Mouse (Mus musculus) embryo, embryonic 10 days (tissue): ENCODE results near the gene Mical3.
A peak's percentile ranks its signal among the peaks of the same experiment; 100 is the strongest.

Experiments used
- DNase-seq: peaks from one replicate; pipeline ENCODE4 v3.0.0-alpha.2; 2015; ENCODE audit warnings: low spot score

Mical3 gene

DNA sequence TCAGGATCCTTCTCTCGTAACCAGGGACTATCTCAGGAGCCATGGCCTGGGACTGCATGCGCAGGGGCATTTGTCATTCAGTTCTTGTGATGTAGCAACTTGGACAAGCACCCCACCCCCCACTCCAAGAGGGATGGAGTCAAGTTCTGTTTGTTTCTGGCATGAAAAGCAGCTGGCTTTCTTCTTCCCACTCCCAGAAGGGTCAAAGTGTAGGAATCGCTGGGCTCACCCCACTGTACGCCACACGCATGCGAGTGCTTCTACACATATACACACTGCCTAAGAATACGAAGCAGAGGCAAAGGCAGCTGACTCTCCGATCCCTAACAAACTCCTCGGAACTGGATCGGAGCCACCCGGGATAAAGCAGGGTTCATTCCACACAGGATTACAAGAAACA, 119.1 kb downstream of the Mical3 start:
- no peak for DNase-seq

DNA sequence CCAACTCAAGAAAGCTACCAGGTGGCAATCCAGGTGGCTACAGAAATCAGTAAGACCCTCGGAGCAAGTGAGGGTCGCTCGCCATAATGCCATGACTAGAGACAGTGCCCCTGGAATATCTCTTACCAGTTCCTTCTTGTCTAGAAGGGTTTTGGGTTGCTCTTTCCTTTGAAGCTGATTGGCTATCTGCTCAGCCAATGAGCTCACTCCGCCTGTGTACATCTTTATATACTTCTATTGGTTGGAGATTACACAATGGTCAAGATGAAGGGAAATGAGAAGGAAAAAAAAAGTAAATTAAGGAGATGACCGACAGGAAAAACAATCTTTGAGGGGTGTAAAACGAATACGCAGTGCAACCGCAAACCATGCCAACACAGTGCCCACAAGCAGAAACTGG, 121.1 kb downstream of the Mical3 start:
- no peak for DNase-seq

DNA sequence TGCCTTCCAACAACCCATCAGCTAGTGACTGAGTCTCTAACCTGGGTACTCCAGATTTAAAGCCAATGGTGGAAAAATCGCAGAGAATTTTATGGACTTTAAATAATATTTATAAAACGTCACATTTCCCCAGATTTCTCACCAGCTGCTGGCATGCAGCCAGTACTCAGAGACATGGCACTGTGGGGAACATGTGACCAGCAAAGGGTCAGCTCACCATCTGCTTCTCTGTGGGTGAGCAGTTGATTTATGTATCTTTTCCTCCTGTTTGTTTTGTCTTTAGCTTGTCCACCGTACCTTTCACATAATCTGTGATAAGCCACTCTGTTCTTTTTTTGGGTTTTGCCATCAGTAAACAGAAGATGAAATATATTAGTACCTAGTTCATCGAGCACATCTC, 125.8 kb downstream of the Mical3 start:
- DNase-seq, result no peak

DNA sequence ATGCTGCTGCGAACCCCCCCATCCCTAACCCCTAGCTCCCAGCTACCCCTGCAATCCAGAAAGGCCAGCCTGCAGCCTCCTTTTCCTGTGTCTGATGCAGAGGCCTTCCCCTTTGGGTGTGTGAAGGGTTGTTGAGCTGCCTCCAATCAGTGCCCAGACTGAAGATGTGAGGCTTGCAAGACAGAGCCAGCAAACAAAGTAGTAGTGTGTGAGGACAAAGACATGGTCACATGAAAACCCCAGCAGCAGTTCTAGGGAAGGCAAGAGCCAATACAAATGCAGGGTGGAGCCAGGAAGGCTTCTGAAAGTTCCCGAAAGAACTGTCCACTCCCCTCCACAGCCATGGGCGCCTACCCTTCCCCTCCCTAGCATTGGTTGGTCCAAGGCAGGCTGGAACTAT, 127.8 kb downstream of the Mical3 start:
- no peak for DNase-seq

DNA sequence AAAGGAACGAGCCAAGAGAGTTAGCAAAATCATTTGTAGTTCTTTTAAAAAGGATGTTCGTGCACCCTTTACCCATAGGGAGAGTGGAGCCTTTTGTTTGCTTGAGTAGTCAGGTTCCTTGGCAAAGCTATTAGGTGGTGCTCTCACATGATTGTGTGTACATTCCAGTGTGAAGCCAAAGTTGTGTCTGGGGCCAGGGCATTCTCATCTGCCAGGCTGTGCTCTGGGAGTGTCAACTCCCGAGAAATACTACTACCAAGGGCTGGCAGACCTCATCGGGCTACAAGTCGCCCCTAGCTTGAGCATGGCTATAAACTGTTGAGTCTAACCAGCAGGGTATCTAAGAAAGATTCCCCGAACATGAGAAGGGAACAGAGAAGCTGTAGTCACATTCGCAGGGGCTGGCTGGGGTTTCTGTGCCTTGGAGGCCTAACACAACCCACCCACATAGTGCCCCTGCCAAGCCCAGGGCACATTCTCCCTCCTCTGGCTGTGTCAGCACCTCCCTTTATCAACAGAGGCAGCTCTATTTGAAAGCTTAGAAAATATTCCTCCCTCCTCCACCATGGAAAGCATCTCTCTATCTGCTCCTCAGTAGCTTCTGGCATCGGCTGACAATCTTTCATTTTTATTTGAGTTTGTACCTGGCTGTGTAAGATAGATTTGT, 130.8 kb downstream of the Mical3 start:
- no peak for DNase-seq

DNA sequence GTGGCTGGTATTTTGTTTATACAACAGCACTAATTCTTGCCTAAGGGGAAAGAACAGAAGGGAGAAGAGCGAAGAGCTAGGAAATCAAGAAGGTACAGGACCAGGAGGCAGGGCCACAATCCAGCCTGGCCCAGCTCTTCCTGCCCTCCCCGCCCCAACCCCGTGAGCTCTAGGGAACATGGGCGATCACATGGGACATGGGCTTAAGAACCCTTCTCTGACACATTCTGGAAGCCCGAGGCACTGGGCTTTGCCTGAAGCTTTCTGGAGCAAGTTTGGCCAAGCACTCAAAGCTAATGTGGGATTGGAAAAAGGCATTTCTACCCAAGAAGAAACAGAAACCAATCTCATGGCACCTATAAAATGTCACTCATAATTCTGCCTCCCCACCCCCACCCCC, 131.7 kb downstream of the Mical3 start:
- DNase-seq, result no peak

DNA sequence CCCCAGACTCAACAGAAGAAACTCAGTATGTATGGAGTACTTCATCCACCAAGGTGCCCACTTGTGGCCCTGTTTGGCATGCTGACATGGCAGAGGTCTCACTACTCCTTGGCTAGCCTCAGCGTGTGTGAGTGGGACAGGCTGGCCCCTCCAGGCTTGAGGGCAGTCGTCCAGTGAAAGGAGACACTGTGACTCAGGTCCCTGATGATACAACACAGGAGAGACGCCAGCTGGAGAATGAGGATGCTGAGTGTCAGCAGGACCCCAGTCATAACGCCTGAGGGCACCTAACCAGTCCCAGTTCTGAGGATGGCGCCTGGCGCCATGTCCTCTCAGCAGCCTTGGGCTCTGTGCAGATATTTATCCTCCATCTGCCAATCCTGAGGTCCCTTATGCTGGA, 134.2 kb downstream of the Mical3 start:
- no peak for DNase-seq

DNA sequence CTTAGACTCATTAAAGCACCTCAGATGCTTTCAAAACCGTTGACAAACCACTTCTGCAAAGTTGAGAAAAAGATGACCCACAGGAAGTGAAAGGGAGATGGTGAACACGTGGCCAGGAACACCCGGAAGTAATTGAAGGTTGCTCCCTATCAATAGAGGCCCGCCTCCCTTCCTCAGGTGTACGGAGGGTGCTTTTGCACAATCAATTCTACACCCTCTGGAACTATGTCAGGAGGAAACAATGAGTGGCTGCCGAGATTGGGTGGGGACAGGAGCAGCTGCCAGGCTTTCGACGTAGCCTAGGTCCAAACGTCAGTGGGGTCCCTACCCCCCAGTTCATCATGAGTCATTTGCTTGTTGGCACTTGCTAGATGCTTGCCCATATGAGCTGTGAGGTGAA, 135.3 kb downstream of the Mical3 start:
- no peak for DNase-seq

DNA sequence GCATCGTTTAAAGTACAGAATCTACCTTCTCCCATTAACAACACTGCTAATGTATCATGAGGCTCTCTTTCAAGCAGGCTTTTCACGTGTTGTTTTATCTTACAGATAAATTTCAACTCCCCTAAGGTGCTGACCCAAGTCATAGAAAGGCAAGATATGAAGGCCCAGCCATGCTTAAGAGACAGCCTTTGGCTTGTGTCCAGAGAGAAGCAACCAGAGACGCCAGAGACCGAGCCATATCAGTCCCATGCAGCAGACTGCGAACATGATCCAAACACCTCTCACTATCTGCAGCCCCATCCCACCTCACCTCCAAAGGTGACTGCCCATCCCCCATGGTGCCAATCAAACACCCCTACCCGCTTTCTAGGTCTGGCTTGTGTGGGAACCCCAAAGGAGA, 138.9 kb downstream of the Mical3 start:
- no peak for DNase-seq

DNA sequence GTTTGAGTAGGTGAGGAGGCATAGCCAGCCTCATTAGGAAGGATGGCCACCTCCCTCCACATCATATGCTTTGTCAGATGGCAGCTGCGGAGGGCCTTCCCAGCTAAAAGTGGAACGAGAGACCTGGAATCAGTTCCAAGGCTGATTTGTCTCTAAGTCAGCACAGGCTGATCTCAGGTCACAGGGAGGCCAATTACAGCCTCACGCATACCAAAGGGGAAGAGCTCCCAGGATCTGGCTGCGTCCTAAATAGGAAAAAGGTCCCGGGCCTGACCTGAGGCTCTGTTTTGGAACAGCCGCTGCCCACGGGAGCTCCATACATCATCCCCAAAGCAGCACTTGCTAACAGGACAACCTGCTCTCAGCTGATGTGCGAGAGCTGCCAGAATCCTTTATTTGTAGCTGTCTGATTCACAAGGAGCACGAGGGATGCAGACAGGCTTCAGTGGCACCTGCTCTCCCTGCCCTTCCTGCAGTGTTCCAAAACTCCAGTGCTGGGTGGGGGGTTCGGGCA, 143.2 kb downstream of the Mical3 start:
- DNase-seq, result peak; percentile 49

DNA sequence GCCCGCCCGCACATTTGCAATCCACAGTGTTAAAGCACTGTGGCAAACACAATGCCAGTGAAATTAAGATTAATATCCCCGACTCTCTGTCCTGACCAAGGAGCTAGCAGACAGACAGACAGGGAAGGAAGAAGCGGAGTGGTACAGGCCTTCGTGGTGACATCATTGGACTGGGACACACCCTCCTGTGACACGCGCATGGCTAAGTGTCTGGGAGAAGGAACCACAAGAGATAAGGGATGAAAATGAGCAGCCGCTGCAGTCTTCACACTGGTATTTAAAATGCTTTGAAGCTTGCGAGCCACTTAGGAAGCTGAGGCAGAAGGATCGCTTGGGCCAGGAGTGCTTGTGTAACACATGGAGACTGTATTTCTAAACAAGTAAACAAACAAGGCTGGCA, 143.6 kb downstream of the Mical3 start:
- no peak for DNase-seq

DNA sequence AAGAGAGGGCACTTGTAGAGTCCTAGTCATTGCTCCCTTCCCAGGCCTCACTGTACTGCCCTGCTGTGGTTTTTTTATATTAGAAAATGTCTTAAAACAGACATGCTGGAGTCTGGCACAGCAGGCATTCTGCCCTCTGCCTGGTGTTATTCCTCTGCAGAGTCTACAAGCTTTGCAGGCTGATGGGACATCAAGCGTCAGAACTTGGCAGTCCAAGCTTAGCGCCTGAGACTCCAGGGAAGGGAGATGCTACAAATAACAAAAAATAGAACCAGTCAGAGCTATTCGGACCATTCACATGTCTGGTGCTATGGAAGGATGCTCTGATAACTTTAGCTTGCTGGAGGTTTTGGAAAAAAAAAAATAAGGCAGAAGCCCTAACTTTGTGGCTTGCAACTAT, 144.6 kb downstream of the Mical3 start:
- DNase-seq, result no peak

DNA sequence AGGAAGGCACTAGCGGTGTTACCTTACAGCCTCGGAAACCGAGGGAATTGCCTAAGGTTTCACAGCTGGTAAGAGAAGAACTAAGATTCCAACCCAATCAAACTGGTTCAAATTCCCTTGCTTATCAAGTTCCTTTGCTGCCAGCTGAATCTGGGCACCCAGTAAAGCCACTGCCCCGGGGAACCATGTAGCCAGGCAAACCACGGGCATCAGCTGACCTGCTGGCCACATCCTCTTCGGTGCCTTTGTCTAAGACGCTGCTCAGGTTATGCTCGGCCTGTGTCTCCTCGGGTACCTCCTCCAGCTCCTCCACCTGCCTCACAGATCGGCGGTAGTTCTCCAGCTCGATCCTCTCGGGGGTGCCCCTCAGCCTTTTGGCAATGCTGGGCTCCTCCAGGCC, 148.5 kb downstream of the Mical3 start:
- DNase-seq, result no peak

DNA sequence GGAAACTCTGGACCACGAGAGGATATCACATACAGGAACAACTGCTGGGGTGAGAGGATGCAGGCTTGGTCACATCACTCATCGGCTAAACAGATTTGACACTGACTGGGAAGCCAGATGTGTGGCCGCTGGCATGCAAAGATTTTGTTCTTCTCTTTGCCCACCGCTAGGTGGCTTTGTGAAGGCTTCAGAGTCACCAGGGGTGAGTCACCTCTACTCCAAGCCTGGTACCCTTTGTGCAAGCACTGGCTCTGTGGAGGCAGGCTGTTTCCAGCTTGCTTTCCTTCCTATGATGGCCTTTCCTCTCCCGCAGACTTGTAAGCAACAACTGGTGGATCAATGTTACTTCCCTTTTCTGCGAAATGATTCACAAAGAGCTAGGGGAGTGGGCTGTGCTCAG, 149.3 kb downstream of the Mical3 start:
- peak; percentile 51 for DNase-seq

DNA sequence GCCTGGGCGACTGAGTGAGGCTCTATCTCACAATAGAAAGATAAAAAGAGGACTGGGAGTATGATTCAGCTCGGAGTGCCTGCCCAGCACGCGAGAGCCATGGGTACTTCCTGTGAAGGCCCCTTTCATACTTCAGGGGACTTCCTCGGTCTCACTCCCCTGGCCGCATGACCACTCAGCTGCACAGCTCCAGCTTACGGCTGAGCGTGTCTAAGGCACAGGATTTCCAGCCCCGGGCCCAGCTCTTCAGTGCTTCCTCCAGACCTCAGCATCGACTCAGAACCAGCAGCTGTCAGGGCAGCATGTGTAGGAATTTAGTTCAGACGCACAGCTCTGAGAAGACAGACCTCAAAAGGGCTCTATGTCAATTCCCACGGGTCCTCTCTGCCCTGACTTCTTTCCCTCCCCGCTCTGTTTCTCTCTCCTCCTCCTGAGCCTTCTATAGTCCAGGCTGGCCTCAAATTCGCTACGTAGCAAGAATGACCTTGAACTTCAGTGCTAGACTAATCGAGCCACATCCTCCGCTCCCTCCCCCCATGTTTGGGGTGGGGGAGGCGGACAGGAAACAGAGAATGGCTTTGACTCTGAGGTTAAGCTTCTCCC, 152.7 kb downstream of the Mical3 start:
- peak; percentile 62 for DNase-seq

DNA sequence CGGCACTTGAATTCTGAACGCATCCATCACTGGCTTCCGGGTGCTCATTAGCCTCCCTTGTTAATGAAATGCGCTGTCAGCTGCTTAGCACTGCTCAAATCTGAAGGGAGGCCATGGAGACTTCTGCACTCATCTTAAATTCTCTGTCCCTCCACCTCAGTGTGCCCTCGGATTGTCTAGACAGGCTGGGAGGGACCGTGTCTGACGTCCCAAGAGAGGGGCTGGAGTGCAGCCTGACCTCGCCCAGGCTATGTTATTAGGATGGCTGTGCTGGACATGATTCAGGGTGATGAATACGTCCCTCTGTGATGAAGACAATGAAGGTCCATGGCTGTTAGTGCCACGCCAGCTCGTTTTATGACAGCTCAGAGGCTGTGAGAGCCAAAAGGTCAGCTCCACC, 153.8 kb downstream of the Mical3 start:
- peak; percentile 55 for DNase-seq

DNA sequence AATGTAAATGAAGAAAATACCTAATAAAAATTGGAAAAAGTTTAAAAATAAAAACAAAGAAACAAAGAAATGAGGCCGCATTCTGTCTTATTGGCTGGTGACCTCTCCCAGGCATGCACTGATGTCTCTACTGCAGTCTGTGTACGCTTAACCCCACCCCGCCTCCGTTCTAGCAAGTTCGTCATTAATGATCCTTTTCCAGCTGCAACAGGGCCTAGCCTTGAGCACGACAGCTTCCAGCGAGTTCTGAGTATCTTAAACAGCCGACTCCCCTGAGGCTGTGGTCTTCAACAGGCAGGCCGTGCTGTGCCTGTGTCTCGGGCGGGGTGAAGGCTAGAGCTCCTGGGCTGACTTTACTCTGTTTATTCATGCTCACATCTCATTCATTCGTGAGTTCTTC, 154.7 kb downstream of the Mical3 start:
- no peak for DNase-seq

DNA sequence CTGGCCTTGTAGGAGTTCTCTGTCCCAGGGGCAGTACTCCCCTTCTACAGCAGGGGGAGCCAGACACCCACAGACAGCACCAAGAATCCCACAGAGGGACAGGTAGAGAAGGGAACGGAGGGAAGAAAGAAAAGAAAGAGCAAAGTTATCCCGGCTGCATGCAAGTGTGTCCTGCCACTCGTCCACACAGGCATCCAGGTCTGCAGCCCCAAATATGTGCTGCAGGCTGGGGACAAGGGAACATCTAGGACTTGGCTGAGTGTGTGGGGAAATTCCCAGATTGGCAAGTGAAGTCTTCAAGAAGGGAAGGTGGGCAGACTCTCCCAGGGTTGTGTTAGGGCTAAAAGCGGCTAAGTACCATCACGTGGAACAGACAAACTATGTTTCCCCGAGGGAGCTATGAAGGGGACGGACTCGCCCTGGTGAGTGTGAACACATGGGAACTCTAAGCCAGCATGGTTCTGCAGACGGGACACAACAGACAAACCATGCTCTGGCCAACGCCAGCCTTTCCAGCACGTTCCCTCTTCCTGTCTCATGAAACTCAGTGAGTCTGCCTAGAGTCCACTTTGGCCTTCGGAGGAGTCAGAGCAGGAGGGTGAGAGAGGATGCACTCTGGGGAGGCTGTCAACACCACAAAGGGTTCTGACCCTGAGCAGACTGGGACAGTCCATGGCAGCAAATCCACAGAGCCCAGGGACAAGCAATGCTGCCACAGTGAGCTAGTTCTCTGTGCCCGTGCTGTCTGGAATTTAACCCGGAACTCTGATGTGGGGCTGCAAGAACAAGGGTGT, 158.8 kb downstream of the Mical3 start:
- peak; percentile 71 for DNase-seq

DNA sequence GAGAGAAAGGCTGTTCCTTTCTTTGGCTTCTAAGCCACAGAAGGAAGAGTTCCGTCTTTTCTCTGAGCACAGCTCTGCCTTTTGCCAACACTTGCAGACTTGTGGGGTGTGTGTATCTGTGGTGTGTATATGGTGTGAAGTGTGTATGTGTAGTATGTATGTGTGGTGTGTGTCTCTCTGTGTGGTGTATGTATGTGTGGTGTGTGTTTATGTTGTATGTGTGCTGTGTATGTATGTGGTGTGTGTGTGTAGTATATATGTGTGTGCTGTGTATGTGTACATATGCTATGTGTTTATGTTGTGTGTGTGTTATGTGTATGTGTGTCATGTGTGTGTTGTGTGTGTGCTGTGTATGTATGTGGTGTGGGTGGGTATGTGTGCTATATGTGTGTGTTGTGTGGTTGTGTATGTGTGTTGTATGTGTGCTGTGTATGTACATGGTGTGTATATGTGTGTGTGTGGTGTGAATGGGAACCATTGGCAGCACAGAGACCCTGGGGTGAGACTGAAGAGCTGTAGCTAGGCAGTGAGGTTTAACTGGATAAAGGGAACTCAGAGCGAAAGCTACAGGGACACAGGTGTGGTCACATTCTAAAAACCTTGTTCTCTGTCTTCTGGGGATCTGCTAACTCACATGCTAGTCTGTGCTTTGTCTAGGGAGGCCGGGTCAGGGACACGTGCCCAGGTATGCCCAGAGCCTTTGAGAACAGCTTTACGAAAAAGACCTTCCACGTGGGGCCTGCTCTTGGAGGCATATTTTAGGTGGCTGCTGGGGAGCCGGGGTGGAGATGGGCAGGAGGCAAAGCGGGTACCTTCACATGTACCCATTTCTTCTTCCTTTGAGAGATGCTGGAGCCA, 159.6 kb downstream of the Mical3 start:
- DNase-seq, result no peak

DNA sequence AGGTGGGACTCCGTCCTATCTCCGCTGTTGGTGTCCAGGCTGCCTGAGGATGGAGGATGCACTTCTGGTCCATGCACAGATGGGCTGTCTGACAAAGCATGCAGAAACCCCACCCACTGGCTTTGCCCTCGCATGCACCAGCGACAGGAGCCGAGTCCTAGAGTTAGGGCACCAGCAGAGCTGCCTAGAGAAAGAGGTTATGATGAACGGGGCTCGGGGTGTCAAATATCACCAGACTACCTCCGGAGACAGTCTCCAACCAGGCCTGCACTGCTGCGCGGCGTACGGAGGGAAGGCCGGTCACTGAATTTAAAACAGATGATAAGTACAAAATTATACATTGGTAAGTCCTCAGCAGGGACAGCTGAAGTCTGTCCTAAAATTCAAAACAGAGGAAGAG, 165.0 kb downstream of the Mical3 start:
- DNase-seq, result peak; percentile 56

DNA sequence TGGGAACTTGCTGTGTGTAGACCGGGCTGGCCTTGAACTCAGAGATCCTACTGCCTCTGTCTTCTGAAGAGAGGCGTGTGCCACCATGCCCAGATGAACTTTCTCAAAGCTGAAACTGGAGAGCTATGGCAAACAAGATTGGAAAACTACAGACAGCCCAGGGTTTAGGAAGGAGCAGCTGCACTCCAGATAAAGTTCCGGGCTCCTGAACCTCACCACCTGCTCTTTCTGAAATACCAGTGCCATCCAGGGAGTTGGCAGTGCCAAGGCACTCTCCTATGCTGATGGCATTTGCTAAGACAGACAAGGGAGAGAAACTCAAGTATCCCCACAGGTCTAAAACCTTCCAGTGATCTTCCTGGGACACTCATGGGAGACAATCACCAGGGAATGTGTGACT, 166.6 kb downstream of the Mical3 start:
- no peak for DNase-seq

DNA sequence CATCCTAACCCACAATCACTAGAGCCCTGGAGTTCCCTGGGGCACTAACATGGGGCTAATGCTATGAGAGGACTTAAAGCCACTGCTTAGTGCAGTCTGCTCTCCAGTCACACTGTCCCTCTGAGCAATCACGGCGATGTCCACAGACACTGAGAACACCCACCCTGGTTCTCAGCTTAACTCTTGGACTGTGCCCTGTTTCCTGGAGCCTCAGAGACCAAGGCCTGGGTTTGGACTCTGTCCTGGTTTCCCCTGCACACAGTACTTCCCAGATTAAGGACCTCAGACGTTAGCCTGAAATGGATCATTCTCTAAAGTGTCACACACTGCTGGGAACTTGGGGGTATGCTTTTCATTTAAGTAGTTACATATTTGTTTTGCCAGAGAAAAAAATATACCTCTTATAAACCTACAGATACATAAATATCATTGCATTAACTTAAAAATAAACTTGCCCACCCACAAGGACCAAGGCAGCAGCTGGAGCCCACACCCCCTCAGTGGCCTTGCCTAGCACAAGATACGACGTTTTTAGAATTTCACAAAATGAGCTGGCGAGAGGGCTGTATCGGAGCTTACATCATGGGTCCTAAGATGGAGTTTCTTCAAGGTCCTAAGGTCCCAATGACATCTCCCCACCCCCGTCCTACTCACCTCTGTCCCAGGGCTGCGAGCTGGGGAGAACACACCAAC, 170.3 kb downstream of the Mical3 start:
- no peak for DNase-seq
